Mouse (Mus musculus) C2C12 (cell line): ENCODE measurements around the gene Ankrd13a.

Source experiments
- CEBPB ChIP-seq: IDR thresholded peaks from one replicate; pipeline ENCODE4 v1.6.1; 2011; ENCODE audit warnings: low read depth, mild to moderate bottlenecking, control low read depth, moderate library complexity
- CTCF ChIP-seq: IDR thresholded peaks from one replicate; pipeline ENCODE4 v1.5.1; 2011; ENCODE audit not compliant: control insufficient read depth, insufficient read depth, insufficient read length
- MAX ChIP-seq: IDR thresholded peaks from one replicate; pipeline ENCODE4 v1.6.1; 2011; ENCODE audit warnings: mild to moderate bottlenecking, control low read depth
- MYOD1 ChIP-seq: IDR thresholded peaks from one replicate; pipeline ENCODE4 v1.6.1; 2011; ENCODE audit warnings: low read depth; ENCODE audit not compliant: control insufficient read depth, insufficient read length
- USF1 ChIP-seq: IDR thresholded peaks from one replicate; pipeline ENCODE4 v1.6.1; 2011; ENCODE audit warnings: low read depth, mild to moderate bottlenecking, control low read depth, moderate library complexity

DNA sequence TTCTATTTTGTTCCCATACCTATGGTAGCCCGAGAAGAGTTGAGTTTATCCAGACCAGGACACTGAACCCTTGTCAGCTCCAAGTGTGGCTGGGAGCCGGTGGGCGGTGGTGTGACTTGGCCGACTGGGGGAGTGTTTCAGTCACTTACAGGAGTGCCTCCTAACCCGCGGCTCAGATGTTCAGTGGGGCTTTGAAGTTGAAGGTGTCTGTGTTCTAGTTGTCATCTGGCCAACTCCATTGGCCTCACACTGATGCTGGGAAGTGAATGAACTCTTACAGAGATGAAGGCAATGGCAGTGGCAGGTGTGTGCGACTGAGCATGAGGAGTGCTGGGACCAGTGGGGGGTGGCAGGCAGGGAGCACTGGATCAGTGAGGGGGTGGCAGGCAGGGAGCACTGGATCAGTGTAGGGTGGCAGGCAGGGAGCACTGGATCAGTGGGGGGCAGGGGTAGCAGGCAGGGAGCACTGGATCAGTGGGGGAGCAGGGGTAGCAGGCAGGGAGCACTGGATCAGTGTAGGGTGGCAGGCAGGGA, 5.5 kb downstream of the Ankrd13a start:
- TF ChIP-seq CTCF (no peak), MYOD1 (no peak), MAX (no peak), CEBPB (no peak), USF1 (no peak)
